Mouse (Mus musculus) brain, embryonic 14.5 days (tissue): Measurements from ENCODE around the gene Pnpt1.

Experiments used
- CTCF ChIP-seq: fragments of 200-500 bp; IDR thresholded peaks from 2 replicates; pipeline ENCODE4 v1.5.1; 2012; ENCODE audit warnings: inconsistent platforms, mild to moderate bottlenecking, moderate library complexity, borderline replicate concordance; ENCODE audit not compliant: insufficient read depth, insufficient read length; ENCODE audit errors: extremely low read depth
- POLR2A ChIP-seq: fragments of 200-500 bp; IDR thresholded peaks from 2 replicates; pipeline ENCODE4 v1.6.1; 2012; ENCODE audit warnings: mild to moderate bottlenecking, inconsistent platforms, borderline replicate concordance; ENCODE audit not compliant: poor library complexity, insufficient read depth, insufficient read length, severe bottlenecking; ENCODE audit errors: extremely low read depth

GRCm38 (mm10) chr11:29173706-29174436, 43.3 kb downstream of the Pnpt1 start:
- TF ChIP-seq POLR2A, result no peak
- no peak for TF ChIP-seq CTCF
